Mouse (Mus musculus) T-helper 17 cell (primary cell): ENCODE measurements around the gene Tnnt2.

Experiments
- in situ Hi-C, 2 experiments: fragments of 300-600 bp; cut with MboI, MseI; formaldehyde crosslinking; loops; 1 replicate in 1 of 2; 2 replicates in 1 of 2; pipeline ENCODE4 v1.15.1; 2025; ENCODE audit warnings: high pct_unique_total_duplicates in 2 of 2

Gene Tnnt2

DNA sequence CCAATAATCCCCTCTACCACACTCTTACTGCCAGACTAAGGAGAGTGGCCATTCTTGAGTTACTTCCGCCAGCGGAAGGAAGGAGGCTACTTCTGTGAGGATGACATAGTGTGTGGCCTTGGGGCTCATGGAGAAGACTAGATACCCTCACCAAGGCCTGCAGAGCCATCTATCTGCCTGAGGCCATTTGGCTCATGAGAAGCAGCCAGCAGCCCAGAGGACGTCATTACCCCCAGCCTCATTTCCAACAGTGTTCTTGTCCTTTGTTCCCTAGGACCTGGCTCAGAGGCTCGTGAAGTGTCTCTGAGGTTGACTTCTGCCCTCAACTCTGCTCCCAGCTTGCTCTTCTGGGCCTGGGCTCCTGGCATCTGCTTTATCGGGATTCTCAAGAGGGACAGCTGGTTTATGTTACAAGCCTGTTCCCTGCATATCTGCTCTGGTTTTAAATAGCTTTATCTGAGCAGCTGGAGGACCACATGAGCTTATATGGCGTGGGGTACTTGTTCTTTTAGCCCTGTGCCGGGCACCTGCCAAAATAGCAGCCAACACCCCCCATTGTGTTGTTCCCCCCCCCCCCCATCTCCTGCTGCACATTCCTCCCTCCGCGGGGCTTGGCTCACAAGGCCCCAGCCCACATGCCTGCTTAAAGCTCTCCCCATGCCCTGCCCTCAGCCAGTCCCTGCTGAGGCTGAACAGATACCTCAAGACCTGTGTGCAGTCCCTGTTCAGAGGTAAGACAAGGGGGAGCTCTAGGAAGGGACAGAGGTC is at the start of gene Tnnt2:
TSS of gene Tnnt2 (plus strand) at position 639 of the 768 bp plus-strand sequence.
- in situ Hi-C loops: no loop called here

DNA sequence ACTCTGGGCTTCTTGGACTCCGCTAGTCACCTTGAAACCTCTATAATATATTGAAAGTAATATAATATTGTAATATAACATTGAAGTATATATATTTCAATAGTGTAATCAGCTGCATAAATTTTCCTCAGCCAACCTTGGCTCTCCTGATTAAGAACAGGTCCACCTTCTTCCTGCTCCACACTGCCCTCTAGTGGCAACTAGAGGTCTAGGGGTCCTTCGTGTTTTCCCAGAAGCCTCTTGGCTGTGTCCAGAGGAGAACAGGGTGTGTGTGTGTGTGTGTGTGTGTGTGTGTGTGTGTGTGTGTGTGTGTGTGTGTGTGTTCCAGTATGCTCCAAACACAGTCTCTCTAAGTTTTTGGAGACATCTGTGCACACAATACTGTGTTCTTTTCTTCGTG is 48.4 kb upstream of the Tnnt2 start:
- in situ Hi-C loops: loop anchor here in 1 of 2 experiments (5.0 kb wide), 1 partner anchor 65 kb away; the partner anchor contains the start of gene Csrp1

DNA sequence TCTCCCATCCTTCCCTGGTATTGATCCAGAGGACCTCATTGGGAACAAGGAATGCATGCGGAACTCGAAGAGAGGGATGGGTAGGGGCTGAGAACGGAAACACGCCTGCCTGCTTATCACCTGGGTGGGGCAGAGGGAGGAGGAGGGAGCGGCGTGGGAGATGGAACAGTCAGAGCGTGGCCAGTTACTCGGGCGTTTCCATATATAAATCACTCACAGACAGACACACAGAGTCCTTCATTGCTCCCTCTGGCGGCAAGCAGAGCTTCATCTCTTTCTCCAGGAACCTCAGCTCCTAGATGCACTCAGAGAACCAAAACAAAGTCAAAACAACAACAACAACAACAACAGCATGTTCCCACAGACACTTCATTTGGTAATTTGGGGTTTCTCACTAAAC is 47.4 kb upstream of the Tnnt2 start:
- in situ Hi-C loops: loop anchor here in 1 of 2 experiments (5.0 kb wide), 1 partner anchor 66 kb away; the partner anchor contains the start of gene Csrp1

DNA sequence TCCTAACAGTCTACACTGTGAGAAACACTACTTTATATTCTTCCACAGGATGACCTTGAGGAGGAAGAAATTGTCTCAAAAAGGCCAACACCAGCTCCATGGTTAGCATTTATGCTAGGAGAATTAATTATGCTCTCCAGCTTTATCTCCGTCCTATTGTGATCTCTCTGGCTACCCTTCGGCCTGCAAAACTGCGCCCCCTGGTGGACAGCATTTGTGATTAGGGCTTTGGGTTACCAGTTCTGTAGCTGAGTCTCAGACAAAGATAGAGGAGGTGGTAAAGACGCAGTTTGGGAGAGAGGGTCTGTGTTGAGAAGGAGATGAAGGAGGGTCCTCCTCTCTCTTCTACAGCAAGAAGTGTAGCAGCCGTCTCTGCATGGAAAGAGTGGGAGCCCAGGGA is 46.3 kb upstream of the Tnnt2 start:
- in situ Hi-C loops: loop anchor here in 1 of 2 experiments (5.0 kb wide), 1 partner anchor 68 kb away; the partner anchor contains the start of gene Csrp1

DNA sequence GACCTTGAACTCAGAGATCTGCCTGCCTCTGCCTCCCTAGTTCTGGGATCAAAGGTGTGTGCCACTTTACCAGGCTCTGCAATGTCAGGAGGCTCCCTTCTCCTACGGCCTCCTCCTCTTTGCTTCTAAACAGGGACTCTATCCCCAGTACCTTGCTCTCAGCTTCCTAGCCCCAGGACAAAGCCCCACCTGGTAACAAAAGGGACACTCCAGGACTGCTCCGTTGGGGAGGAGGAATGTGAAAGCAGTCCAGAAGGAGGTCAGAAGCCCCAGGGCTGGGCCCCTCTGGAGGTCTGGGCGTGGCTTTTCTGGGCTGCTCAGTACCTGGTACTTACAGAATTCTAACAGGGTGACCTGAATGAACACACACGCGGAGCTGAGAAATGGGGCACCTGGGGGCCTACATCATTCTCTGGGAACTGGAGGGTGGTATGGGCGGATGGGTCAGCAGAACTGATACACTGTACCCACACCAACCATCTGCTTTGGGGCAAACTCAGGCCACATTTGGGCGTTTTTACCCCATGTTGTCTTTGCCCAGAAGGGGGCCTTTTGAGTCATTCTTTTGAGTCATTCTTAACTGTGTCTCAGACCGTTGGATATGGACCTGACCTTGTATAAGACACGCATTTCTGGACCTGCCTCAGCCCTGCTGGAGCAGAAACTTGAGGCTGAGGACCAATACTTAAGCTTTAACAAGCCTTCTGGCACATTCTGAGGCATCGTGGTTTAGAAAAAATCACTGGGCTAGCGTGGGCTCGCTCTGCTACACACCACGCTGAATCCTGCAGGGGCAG is 43.8 kb upstream of the Tnnt2 start:
- in situ Hi-C loops: no loop called here

DNA sequence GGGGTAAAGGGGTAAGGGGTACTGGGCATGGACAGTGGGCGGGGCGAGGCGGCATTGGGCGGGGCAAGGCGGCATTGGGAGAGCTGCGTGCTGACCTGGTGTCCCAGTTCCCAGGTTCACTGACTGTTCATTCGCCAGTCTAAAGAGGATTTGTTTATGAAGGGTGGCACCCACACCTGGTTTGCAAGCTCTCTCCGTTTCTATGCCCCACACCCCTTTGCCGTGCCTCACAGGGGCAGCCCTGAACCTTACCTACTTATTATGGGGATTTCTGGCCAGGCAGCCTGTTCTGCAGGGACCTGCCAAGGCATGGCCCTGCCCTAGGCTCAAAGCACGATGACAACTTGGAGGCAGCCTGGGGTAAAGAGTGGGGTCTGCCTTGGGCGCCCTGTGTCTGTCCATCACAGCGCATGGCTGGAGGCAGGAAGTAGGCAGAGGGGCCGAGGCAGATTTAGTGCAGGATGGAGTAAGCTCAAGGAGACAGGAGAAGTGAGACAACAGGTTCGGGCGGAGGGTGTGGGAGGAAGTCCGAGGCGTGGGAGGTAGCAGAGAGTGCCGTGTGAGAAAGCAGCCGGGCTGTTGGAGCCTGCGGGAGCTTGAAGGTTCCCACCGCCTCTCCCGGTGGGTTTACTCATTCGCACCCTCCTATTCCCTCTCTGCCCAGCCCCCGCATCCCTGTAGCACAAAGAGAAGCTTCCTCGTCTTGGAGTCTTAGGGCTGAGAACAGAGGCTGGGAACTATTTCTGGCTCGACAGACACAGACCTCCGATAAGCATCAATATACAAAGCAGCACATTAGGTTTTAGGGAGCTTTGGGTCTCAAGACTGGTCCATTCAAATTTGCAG is 42.6 kb upstream of the Tnnt2 start:
- in situ Hi-C loops: no loop called here

DNA sequence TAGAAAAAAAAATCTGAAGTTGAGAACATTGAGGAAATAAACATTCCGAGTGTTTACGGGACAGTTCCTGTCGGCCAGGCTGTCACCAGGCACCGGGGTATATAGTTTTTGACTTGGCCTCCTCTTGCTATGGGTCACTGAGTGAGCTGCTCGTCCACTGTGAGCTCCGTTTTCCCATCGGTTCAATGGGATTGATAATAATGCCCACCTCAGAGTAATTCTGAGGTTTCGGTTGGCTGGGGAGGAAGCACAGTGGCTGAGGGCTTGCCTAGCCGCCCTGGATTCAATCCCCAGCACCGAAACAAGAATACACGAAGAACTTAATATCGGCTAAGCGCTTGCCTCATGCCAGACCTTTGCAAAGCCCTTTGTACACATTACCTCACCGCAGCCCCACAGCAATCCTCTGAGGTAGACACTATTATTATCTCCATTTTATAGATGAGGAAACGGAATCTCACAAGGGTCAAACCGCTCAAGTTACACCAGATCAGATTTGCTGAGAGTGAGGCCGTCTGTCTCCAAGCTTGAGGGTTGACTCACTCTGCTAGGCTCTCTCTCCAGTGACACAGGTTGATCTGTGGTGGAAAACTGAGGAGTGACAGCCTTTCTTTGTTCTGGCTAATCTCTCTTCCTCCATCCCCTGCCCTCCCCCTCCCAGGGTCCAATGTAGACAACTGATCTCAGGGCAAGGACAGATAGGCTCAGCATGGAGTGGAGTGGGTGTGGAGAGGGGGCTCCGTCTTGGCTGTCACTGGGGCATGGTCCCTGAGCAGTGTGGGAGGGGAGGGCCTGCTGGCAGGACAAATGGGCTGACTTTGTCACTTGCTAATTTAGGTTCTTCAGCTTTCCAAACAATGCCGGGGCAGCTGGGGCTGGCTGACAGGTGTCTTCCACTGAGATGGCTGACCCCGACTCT is 41.7 kb upstream of the Tnnt2 start:
- in situ Hi-C loops: no loop called here

DNA sequence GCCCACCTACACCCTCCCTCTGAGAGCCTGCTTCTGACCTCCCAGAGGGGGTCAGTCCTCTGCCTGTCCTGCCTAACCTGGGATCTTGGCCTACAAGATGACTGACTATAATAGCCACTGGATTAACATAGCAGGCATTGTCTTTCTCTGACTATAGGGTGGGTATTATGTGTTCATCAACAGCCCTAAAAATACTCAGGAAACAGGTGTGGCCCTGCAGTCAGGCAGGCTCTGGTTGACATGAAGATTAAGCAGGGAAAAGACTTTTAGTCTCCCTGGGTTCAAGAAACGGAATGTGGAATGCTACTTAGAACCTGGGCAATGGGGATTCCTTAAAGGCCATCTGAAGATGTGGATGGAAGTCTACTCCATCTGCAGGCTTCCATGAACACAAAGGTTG is 37.7 kb upstream of the Tnnt2 start:
- in situ Hi-C loops: no loop called here

DNA sequence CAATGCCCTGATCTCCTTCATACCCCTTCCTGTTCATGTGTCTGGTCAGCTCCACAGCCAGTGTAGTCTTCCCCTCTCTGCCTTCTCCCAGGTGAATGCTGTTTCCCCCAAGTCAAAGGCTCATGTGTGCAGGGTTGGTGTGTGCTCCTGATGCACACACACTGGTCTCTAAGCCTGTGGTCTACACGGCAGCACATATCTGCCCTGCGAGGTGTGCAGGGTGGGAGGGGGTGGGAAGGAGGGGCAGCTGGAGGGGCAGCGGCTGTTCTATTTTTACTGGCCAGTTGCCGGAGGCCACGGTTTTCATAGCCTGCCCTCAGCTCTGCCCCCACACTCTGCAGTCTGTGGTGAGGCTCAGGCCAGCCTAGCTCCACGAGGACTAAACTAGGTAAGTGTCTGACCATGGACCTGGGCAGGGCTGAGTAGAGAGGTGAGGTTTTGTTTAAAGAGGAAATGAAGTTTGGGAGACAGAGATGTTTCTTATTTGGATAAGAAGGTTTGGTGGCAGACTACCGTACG is 37.0 kb upstream of the Tnnt2 start:
- in situ Hi-C loops: no loop called here

DNA sequence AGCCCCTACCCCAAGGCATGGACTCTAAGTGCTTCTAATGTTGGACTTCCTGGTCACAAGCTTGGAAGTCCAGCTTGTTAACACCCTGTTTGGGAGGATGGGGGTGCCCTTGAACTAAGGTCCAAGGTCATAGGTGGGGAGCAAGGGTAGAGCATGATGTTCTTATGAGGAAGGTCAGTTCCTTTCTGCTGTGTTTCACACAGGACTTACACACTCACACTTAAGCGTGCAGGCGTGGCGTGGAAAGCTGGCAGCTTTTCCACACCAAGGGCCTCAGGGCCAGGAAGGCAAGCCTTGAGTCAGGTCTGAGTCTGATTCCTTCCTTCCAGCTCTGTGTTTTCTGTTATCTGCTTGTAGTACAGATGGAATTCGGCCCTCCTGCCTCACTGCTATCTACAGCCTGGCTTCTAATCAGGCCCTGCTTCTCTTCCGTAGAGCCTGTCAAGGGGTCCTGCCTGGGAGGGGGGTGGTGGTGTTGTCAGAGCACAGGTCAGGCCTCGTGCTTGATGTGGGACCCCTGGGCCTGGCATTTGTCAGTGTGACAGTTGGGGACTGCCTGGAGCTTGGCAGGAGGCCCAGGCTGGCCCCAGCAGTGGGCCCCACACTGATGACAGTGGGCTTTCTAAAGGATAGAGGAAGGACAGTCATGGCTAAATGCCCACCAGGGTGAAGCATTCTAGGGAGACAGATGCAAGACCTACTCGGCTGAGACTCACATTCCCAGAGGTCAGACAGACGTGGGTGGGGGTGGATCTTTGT is 35.8 kb upstream of the Tnnt2 start:
- in situ Hi-C loops: no loop called here

DNA sequence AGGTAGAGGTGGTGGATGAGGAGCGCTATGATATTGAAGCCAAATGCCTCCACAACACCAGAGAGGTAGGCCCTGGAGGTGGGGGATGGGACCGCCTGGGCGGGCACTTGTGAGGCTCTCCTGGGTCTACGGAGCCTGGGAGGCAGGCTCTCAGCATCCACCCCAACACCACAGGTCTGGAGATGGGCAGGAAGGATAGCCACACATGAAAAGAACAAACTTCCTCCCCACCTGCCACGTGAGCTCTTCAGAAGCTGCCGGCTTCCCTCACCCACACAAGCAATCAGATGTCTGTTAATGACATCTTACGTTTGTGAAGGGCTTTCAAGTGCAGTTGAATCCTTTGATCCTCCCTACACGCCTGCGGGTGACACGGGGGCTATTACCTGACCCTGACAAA is 28.6 kb upstream of the Tnnt2 start:
- in situ Hi-C loops: no loop called here

DNA sequence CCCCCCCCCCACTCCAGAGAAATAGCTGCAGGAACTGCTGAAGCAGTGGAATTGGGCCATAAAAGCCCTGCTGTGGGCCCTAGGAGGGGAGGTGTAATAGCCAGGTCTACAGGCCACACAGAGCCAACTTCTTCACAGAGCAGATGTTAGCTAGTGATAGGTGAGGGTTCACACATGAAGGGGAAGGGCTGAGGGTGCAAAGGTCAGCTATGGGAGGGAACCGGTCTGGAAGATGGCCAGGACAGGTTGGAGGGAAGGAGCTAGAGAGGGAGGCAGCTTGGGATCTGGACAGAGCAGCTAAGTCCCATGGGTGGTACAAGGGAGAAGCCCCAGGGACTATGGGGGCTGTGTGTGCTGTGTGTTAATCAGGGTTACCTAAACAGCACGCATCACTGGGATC is 26.0 kb upstream of the Tnnt2 start:
- in situ Hi-C loops: no loop called here

DNA sequence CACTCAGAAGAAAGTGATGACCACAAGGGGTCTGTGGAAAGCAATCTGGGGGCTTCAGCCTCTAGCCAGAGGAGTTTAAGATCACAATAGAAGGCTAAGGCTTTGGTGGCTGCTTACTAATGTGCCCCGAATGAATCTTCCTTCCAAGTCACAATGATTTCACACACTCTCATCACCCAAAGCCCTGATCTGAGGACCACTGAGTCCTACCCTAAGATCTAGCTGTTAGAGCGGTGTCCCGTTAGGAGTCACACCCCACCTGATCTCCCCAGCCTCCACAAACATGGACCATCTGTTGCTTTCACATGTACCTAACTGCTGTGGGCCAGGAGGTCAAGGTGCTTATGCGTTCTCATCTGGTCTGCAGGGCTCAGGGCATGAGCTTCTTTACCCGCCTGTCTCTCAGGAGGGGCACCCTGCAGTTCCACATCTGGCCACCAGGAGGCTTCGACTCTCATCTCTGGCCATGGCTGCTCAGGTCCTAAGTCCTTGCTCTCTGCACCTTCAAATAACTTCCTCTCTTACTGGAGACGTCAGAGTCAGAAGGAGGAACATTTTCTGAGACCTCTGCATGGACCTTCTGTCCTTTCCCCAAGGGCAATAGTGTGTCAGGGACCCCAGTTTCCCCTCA is 25.0 kb upstream of the Tnnt2 start:
- in situ Hi-C loops: no loop called here

DNA sequence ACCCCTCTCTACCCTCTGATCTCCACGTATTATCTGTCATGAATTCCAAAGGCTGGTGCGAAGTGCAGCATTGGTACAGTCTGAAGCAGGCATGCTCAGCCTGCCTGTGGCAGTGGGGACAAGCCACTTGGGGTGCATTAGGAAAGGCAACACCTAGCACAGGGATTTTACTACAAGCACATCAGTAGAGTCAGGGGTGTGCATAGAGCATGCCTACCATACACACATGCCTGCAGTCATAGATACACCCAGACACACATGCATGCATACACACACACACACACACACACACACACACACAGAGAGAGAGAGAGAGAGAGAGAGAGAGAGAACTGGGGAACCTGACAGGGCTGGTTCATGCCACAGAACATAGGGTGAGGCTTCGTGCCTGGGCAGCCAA is 23.9 kb upstream of the Tnnt2 start:
- in situ Hi-C loops: no loop called here

DNA sequence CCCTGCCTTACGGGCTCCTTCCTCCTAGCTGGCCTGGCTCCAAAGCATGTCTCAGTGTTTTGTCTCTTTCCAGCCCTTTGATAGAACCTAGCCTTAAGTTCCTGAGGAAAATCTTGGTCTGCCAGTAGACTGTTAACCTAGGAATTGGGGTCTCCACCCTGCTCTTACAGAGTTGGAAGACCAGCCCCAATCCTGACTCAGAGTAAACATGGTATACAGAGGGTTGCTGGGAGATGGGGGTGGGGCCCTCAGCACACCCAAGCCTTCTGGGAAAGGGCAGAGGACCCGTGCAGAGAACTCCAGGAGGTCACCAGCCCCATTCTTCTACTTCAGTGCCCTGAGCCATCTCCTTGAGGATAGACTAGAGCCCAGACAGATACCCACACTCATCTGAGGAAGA is 23.5 kb upstream of the Tnnt2 start:
- in situ Hi-C loops: no loop called here

DNA sequence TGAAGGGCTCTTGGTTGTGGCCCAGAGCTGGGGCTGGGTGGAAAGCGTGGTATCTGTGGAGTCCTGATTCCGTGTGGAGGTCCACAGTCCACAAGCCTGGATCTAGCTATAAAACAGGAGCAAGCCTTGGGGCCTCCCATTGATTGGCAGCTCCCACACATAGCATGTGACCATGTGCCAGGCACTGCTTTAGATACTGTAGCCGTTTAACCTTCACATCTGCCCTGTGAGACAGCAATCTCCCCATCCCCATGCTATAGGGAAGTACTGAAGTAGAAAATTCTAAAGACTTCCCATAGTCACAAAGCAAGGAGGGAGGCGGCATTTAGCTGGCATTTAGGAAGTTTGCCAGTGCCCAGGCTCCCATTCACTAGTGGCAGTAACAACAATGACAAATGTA is 23.1 kb upstream of the Tnnt2 start:
- in situ Hi-C loops: no loop called here

DNA sequence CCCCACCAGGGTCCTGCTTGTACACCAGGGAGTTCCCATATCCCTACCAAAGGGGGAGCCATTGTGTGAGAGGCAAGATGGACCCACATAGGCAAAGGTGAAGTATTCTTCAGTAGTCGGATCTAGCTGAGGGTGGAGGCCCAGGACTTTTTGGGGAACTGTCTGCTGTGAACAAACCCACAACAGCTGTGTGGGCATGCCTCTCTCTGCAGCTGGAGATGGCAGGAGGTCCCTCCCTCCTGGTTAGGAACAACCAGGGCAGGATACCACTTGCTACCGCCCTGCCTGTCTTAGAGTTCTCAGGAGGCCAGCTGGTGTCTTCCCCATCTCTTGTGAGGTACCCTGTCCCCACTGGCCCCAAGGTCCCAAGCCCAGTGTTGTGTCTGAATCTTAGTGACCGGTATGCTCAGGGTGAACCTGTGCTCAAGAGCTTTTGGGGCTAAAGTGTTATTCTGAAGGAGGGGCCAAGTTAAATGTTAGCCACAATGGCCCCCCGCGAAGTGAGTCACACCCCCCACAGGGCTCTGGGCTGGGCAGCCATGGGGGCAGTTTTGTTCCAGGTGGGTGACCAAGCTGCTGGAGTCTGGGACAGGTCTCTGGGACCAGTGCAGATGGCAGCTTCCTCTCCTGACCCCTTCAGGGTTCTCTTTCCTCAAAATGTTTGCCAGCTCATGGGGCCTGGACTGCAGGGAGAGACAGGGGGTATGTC is 22.3 kb upstream of the Tnnt2 start:
- in situ Hi-C loops: no loop called here

DNA sequence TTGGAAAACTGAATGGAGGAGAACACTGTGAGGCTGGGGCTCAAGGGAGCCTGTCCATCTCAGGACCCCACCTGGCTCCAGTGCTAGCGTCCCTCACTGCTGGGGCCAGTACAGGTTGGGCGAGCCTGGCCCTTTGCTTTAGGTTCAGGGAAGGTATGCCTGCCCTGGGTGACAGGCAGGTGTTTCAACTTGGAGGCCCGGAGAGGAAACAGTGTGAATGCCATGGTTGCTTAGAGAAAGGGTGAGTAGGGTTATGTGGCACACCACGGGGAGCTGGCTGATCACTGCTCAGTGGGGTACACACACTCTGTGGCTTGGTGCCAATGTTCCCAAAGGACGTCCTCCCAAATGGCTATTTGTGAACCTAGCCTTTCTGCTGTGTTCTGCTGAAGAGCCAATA is 21.6 kb upstream of the Tnnt2 start:
- in situ Hi-C loops: no loop called here

DNA sequence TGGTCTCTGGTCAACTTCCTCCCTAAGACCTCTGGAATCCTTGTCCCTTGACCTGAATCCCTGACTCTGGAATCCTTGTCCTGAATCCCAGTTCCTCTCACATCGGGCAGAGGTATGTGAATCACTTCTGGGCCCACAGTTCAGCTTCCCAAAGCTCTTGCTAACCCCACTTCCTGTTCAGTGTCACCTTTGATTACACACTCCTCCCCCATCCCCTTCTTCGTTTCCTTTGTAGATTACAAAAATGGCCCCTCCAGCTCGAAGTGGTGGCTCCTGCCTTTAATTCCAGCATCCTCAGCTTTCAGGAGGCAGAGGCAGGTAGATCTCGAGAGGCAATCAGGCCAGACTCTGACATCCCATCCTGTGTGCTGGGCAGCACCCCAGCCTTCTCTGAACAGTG is 18.6 kb upstream of the Tnnt2 start:
- in situ Hi-C loops: no loop called here
